Mouse (Mus musculus) lung, embryonic 16.5 days (tissue): ENCODE measurements around the gene Ltbr. TPM values are rescaled to one million over a fixed set of nuclear protein-coding genes. Genes with fewer than 3 reads are reported as not detected.
"Not testable (repeated sequence)": the region's sequence is repeated elsewhere in the genome, so short reads cannot be mapped to it uniquely, and the experiment has no call there.

Experiments
- ATAC-seq: fragments of 200-750 bp; cut with Nextera tagmentation; 2 replicates; pipeline ENCODE4 v1.8.0; 2017; ENCODE audit warnings: low read depth, mild to moderate bottlenecking, moderate library complexity
- H3K27ac ChIP-seq: fragments of 300-500 bp; sonication (generic); 2 replicates; pipeline ENCODE4 v1.5.1; 2014; ENCODE audit warnings: mild to moderate bottlenecking, control low read depth, low read length
- H3K27me3 ChIP-seq: fragments of 300-500 bp; sonication (generic); 2 replicates; pipeline ENCODE4 v1.6.1; 2014; ENCODE audit warnings: low read depth, low read length, mixed read lengths; ENCODE audit not compliant: control insufficient read depth, insufficient read depth
- H3K36me3 ChIP-seq: fragments of 300-500 bp; sonication (generic); 2 replicates; pipeline ENCODE4 v1.6.1; 2014; ENCODE audit warnings: low read length; ENCODE audit not compliant: control insufficient read depth, insufficient read depth
- H3K4me1 ChIP-seq: fragments of 300-500 bp; sonication (generic); replicated peaks from 2 replicates; pipeline ENCODE4 v1.6.1; 2014; ENCODE audit warnings: low read length, mixed read lengths; ENCODE audit not compliant: control insufficient read depth, insufficient read depth
- H3K4me2 ChIP-seq: fragments of 300-500 bp; sonication (generic); 2 replicates; pipeline ENCODE4 v1.6.1; 2014; ENCODE audit warnings: low read depth, low read length, control low read depth
- H3K4me3 ChIP-seq: fragments of 300-500 bp; sonication (generic); 2 replicates; pipeline ENCODE4 v1.5.1; 2014; ENCODE audit warnings: mild to moderate bottlenecking, low read length, control low read depth
- H3K9ac ChIP-seq: fragments of 300-500 bp; sonication (generic); 2 replicates; pipeline ENCODE4 v1.6.1; 2014; ENCODE audit warnings: low read length, control low read depth
- H3K9me3 ChIP-seq: fragments of 300-500 bp; sonication (generic); 2 replicates; pipeline ENCODE4 v1.6.1; 2016; ENCODE audit warnings: low read length; ENCODE audit not compliant: control insufficient read depth
- WGBS: fragments of 180-500 bp; shearing (Covaris S2); extraction: QIAGEN DNeasy Blood & Tissue Kit; methylation state at CpG from one replicate; pipeline ENCODE4 v1.1.7; 2014; 5-methylcytosine and 5-hydroxymethylcytosine counted together
- polyA plus RNA-seq: library from polyadenylated mRNA; unstranded; fragments of >200 nt; fragmentation: Nextera tagmentation; extraction: Ambion mirVana; gene quantifications from 2 replicates; pipeline ENCODE4 v1.2.1, GENCODE M21; 2015

Gene Ltbr
- polyA plus RNA-seq, 1 experiment from 2014 or later = 91.1 TPM

GRCm38 (mm10) chr6:125312171-125312570 lies 1.5 kb downstream of the Ltbr start:
- no peak overlapping the region for H3K27ac ChIP-seq
- no peaks in the 10 kb centered on the region for H3K27me3 ChIP-seq
- H3K4me2 ChIP-seq = peak overlapping the region; percentile 58
- H3K4me3 ChIP-seq = peak overlapping the region; percentile 66
- peaks cover 27% of the 10 kb centered on the region for H3K4me1 ChIP-seq
- ATAC-seq = no peak
- H3K9ac ChIP-seq = peak overlapping the region; percentile 84
- no peaks in the 10 kb centered on the region for H3K9me3 ChIP-seq
- 68% methylated on average over 9 of the region's 9 CpGs for WGBS
- H3K36me3 ChIP-seq = peaks cover 17% of the 10 kb centered on the region

- no peak overlapping the region for H3K27ac ChIP-seq
- H3K4me2 ChIP-seq = no peak overlapping the region
- no peak overlapping the region for H3K4me3 ChIP-seq
- no peak overlapping the region for H3K9ac ChIP-seq
- H3K4me1 ChIP-seq = peaks cover 23% of the 10 kb centered on the region
- WGBS = 61% methylated on average over 5 of the region's 5 CpGs
- no peaks in the 10 kb centered on the region for H3K27me3 ChIP-seq
- H3K9me3 ChIP-seq = no peaks in the 10 kb centered on the region
- peaks cover 33% of the 10 kb centered on the region for H3K36me3 ChIP-seq
- ATAC-seq = no peak
These were observed 4.3 kb downstream of the Ltbr start for GRCm38 (mm10) chr6:125309406-125309805.

GRCm38 (mm10) chr6:125308921-125309320 lies 4.8 kb downstream of the Ltbr start:
- Histone ChIP-seq H3K27ac (no peak overlapping the region), H3K4me2 (no peak overlapping the region), H3K36me3 (peaks cover 33% of the 10 kb centered on the region), H3K9me3 (no peaks in the 10 kb centered on the region), H3K4me1 (peaks cover 18% of the 10 kb centered on the region), H3K4me3 (no peak overlapping the region), H3K9ac (no peak overlapping the region), H3K27me3 (no peaks in the 10 kb centered on the region)
- WGBS = 24% methylated on average over 13 of the region's 13 CpGs
- ATAC-seq = no peak

GRCm38 (mm10) chr6:125307091-125307490 lies 6.6 kb downstream of the Ltbr start:
- H3K27me3 ChIP-seq = no peaks in the 10 kb centered on the region
- no peak overlapping the region for H3K9ac ChIP-seq
- ATAC-seq = no peak
- peaks cover 33% of the 10 kb centered on the region for H3K36me3 ChIP-seq
- H3K27ac ChIP-seq = no peak overlapping the region
- H3K9me3 ChIP-seq = no peaks in the 10 kb centered on the region
- 86% methylated on average over 5 of the region's 5 CpGs for WGBS
- no peak overlapping the region for H3K4me2 ChIP-seq
- H3K4me3 ChIP-seq = no peak overlapping the region
- H3K4me1 ChIP-seq = peaks cover 15% of the 10 kb centered on the region

GRCm38 (mm10) chr6:125305465-125305864 lies 8.2 kb downstream of the Ltbr start:
- no peak overlapping the region for H3K9ac ChIP-seq
- H3K27ac ChIP-seq = no peak overlapping the region
- H3K4me1 ChIP-seq = peaks cover 8% of the 10 kb centered on the region
- peaks cover 27% of the 10 kb centered on the region for H3K36me3 ChIP-seq
- no peak overlapping the region for H3K4me2 ChIP-seq
- H3K27me3 ChIP-seq = no peaks in the 10 kb centered on the region
- no peak for ATAC-seq
- no peaks in the 10 kb centered on the region for H3K9me3 ChIP-seq
- 89% methylated on average over 6 of the region's 6 CpGs for WGBS
- no peak overlapping the region for H3K4me3 ChIP-seq

GRCm38 (mm10) chr6:125304408-125304807 lies 9.3 kb downstream of the Ltbr start:
- WGBS = 78% methylated on average over 7 of the region's 7 CpGs
- not testable (repeated sequence) for H3K27me3 ChIP-seq, H3K9me3 ChIP-seq, H3K9ac ChIP-seq, H3K4me2 ChIP-seq, H3K27ac ChIP-seq, ATAC-seq, H3K4me3 ChIP-seq, H3K4me1 ChIP-seq
- H3K36me3 ChIP-seq = peaks cover 27% of the 10 kb centered on the region

GRCm38 (mm10) chr6:125303242-125303641 lies 10.4 kb downstream of the Ltbr start:
- Histone ChIP-seq H3K9ac (no peak overlapping the region), H3K4me2 (no peak overlapping the region), H3K36me3 (peaks cover 20% of the 10 kb centered on the region), H3K27me3 (no peaks in the 10 kb centered on the region), H3K9me3 (no peaks in the 10 kb centered on the region), H3K27ac (peak overlapping the region; percentile 87; the same call in 1 of the 2 replicates), H3K4me1 (peaks cover 8% of the 10 kb centered on the region), H3K4me3 (no peak overlapping the region)
- WGBS = 64% methylated on average over 4 of the region's 4 CpGs
- ATAC-seq = no peak

GRCm38 (mm10) chr6:125302231-125302982 lies 11.3 kb downstream of the Ltbr start:
- WGBS = 47% methylated on average over 24 of the region's 24 CpGs

GRCm38 (mm10) chr6:125300982-125301381 lies 12.7 kb downstream of the Ltbr start:
- Histone ChIP-seq H3K9me3 (no peaks in the 10 kb centered on the region), H3K9ac (no peak overlapping the region), H3K4me2 (no peak overlapping the region), H3K4me3 (no peak overlapping the region), H3K4me1 (peaks cover 8% of the 10 kb centered on the region), H3K27me3 (no peaks in the 10 kb centered on the region), H3K36me3 (peaks cover 3% of the 10 kb centered on the region; the same call in 1 of the 2 replicates), H3K27ac (no peak overlapping the region)
- 69% methylated on average over 1 of the region's 1 CpGs for WGBS
- no peak for ATAC-seq

More at GRCm38 (mm10) chr6:125302231-125302982, 11.3 kb downstream of the Ltbr start:
- Histone ChIP-seq H3K27ac (peak overlapping the region; percentile 87), H3K4me3 (no peak overlapping the region), H3K4me2 (0 out of 2 replicates have a peak overlapping the region, but pooled peaks have one; percentile 1), H3K36me3 (peaks cover 17% of the 10 kb centered on the region), H3K27me3 (no peaks in the 10 kb centered on the region), H3K4me1 (peaks cover 8% of the 10 kb centered on the region), H3K9me3 (no peaks in the 10 kb centered on the region), H3K9ac (no peak overlapping the region)
- peak; percentile 70 for ATAC-seq
